Mouse (Mus musculus): ENCODE data around the gene Golgb1. TPM values are rescaled to one million over a fixed set of nuclear protein-coding genes. Genes with fewer than 3 reads are reported as not detected.

Golgb1 gene
- polyA plus RNA-seq, 1 experiment from 2014 or later, result 97.0 TPM

- no peak overlapping the region for H3K4me3 ChIP-seq (ENCODE audit: low read length)
- H3K9me3 ChIP-seq (ENCODE audit: low read length), result no peaks in the 10 kb centered on the region
- no peak overlapping the region for H3K4me2 ChIP-seq (replicated peaks; ENCODE audit: low read depth, low read length)
- no peak overlapping the region for H3K27ac ChIP-seq (ENCODE audit: low read length)
- peaks cover 1% of the 10 kb centered on the region for H3K36me3 ChIP-seq (ENCODE audit: insufficient read depth, low read length)
- H3K27me3 ChIP-seq (ENCODE audit: insufficient read depth, low read length), result no peaks in the 10 kb centered on the region
- WGBS, result 79% methylated on average over 5 of the region's 5 CpGs
- ATAC-seq (ENCODE audit: low FRiP score, low TSS enrichment), result no peak
- H3K9ac ChIP-seq (replicated peaks; ENCODE audit: low read length), result no peak overlapping the region
- H3K4me1 ChIP-seq (ENCODE audit: insufficient read depth, low read length), result peaks cover 13% of the 10 kb centered on the region
Observed at GRCm38 (mm10) chr16:36877316-36877715, 2.4 kb downstream of the Golgb1 start.

- H3K4me2 ChIP-seq (replicated peaks; ENCODE audit: low read depth, low read length), result no peak overlapping the region
- H3K4me1 ChIP-seq (ENCODE audit: insufficient read depth, low read length), result no peaks in the 10 kb centered on the region
- H3K9ac ChIP-seq (replicated peaks; ENCODE audit: low read length), result no peak overlapping the region
- no peak overlapping the region for H3K4me3 ChIP-seq (ENCODE audit: low read length)
- no peak for ATAC-seq (ENCODE audit: low FRiP score, low TSS enrichment)
- H3K9me3 ChIP-seq (ENCODE audit: low read length), result no peaks in the 10 kb centered on the region
- WGBS, result 75% methylated on average over 5 of the region's 5 CpGs
- no peak overlapping the region for H3K27ac ChIP-seq (ENCODE audit: low read length)
- H3K36me3 ChIP-seq (ENCODE audit: insufficient read depth, low read length), result peaks cover 14% of the 10 kb centered on the region
- H3K27me3 ChIP-seq (ENCODE audit: insufficient read depth, low read length), result no peaks in the 10 kb centered on the region
Observed at GRCm38 (mm10) chr16:36882737-36883343, 7.9 kb downstream of the Golgb1 start.

- Histone ChIP-seq H3K27ac (ENCODE audit: low read length) (no peak overlapping the region), H3K4me2 (replicated peaks; ENCODE audit: low read depth, low read length) (no peak overlapping the region), H3K36me3 (ENCODE audit: insufficient read depth, low read length) (peaks cover 28% of the 10 kb centered on the region), H3K4me1 (ENCODE audit: insufficient read depth, low read length) (no peaks in the 10 kb centered on the region), H3K4me3 (ENCODE audit: low read length) (no peak overlapping the region), H3K9ac (replicated peaks; ENCODE audit: low read length) (no peak overlapping the region), H3K27me3 (ENCODE audit: insufficient read depth, low read length) (no peaks in the 10 kb centered on the region), H3K9me3 (ENCODE audit: low read length) (no peaks in the 10 kb centered on the region)
- 85% methylated on average over 4 of the region's 4 CpGs for WGBS
- ATAC-seq (ENCODE audit: low FRiP score, low TSS enrichment), result no peak
Observed at GRCm38 (mm10) chr16:36884881-36885280, 9.9 kb downstream of the Golgb1 start.

- peaks cover 29% of the 10 kb centered on the region for H3K36me3 ChIP-seq (ENCODE audit: insufficient read depth, low read length)
- H3K27ac ChIP-seq (ENCODE audit: low read length), result no peak overlapping the region
- H3K27me3 ChIP-seq (ENCODE audit: insufficient read depth, low read length), result no peaks in the 10 kb centered on the region
- no peak overlapping the region for H3K9ac ChIP-seq (replicated peaks; ENCODE audit: low read length)
- ATAC-seq (ENCODE audit: low FRiP score, low TSS enrichment), result no peak
- H3K4me2 ChIP-seq (replicated peaks; ENCODE audit: low read depth, low read length), result no peak overlapping the region
- no peaks in the 10 kb centered on the region for H3K9me3 ChIP-seq (ENCODE audit: low read length)
- 91% methylated on average over 11 of the region's 11 CpGs for WGBS
- no peak overlapping the region for H3K4me3 ChIP-seq (ENCODE audit: low read length)
- no peaks in the 10 kb centered on the region for H3K4me1 ChIP-seq (ENCODE audit: insufficient read depth, low read length)
Observed at GRCm38 (mm10) chr16:36885912-36886311, 11.0 kb downstream of the Golgb1 start.

GRCm38 (mm10) chr16:36887546-36887945, 12.6 kb downstream of the Golgb1 start:
- Histone ChIP-seq H3K9me3 (ENCODE audit: low read length) (no peaks in the 10 kb centered on the region), H3K9ac (replicated peaks; ENCODE audit: low read length) (no peak overlapping the region), H3K36me3 (ENCODE audit: insufficient read depth, low read length) (peaks cover 38% of the 10 kb centered on the region), H3K4me3 (ENCODE audit: low read length) (no peak overlapping the region), H3K27me3 (ENCODE audit: insufficient read depth, low read length) (no peaks in the 10 kb centered on the region), H3K27ac (ENCODE audit: low read length) (no peak overlapping the region), H3K4me2 (replicated peaks; ENCODE audit: low read depth, low read length) (no peak overlapping the region), H3K4me1 (ENCODE audit: insufficient read depth, low read length) (no peaks in the 10 kb centered on the region)
- WGBS, result 84% methylated on average over 5 of the region's 5 CpGs
- ATAC-seq (ENCODE audit: low FRiP score, low TSS enrichment), result no peak

- 94% methylated on average over 3 of the region's 3 CpGs for WGBS
- no peak for ATAC-seq (ENCODE audit: low FRiP score, low TSS enrichment)
- peaks cover 59% of the 10 kb centered on the region for H3K36me3 ChIP-seq (ENCODE audit: insufficient read depth, low read length)
Observed at GRCm38 (mm10) chr16:36890559-36890958, 15.6 kb downstream of the Golgb1 start.

GRCm38 (mm10) chr16:36891415-36891814, 16.5 kb downstream of the Golgb1 start:
- Histone ChIP-seq H3K9ac (replicated peaks; ENCODE audit: low read length) (no peak overlapping the region), H3K4me1 (ENCODE audit: insufficient read depth, low read length) (no peaks in the 10 kb centered on the region), H3K4me2 (replicated peaks; ENCODE audit: low read depth, low read length) (no peak overlapping the region), H3K4me3 (ENCODE audit: low read length) (no peak overlapping the region), H3K27ac (ENCODE audit: low read length) (no peak overlapping the region), H3K27me3 (ENCODE audit: insufficient read depth, low read length) (no peaks in the 10 kb centered on the region), H3K9me3 (ENCODE audit: low read length) (no peaks in the 10 kb centered on the region), H3K36me3 (ENCODE audit: insufficient read depth, low read length) (peaks cover 58% of the 10 kb centered on the region)
- ATAC-seq (ENCODE audit: low FRiP score, low TSS enrichment), result no peak
- 93% methylated on average over 4 of the region's 4 CpGs for WGBS

More at GRCm38 (mm10) chr16:36890559-36890958, 15.6 kb downstream of the Golgb1 start:
- no peaks in the 10 kb centered on the region for H3K4me1 ChIP-seq (ENCODE audit: insufficient read depth, low read length)
- no peaks in the 10 kb centered on the region for H3K27me3 ChIP-seq (ENCODE audit: insufficient read depth, low read length)
- no peak overlapping the region for H3K4me2 ChIP-seq (replicated peaks; ENCODE audit: low read depth, low read length)
- H3K9me3 ChIP-seq (ENCODE audit: low read length), result no peaks in the 10 kb centered on the region
- no peak overlapping the region for H3K4me3 ChIP-seq (ENCODE audit: low read length)
- no peak overlapping the region for H3K9ac ChIP-seq (replicated peaks; ENCODE audit: low read length)
- H3K27ac ChIP-seq (ENCODE audit: low read length), result no peak overlapping the region

- no peak for ATAC-seq (ENCODE audit: low FRiP score, low TSS enrichment)
- Histone ChIP-seq H3K9me3 (ENCODE audit: low read length) (no peaks in the 10 kb centered on the region), H3K36me3 (ENCODE audit: insufficient read depth, low read length) (peaks cover 55% of the 10 kb centered on the region), H3K4me2 (replicated peaks; ENCODE audit: low read depth, low read length) (no peak overlapping the region), H3K27me3 (ENCODE audit: insufficient read depth, low read length) (no peaks in the 10 kb centered on the region), H3K4me3 (ENCODE audit: low read length) (no peak overlapping the region), H3K4me1 (ENCODE audit: insufficient read depth, low read length) (no peaks in the 10 kb centered on the region), H3K9ac (replicated peaks; ENCODE audit: low read length) (no peak overlapping the region), H3K27ac (ENCODE audit: low read length) (no peak overlapping the region)
- 85% methylated on average over 10 of the region's 10 CpGs for WGBS
Observed at GRCm38 (mm10) chr16:36893317-36893716, 18.4 kb downstream of the Golgb1 start.

GRCm38 (mm10) chr16:36896712-36897111, 21.8 kb downstream of the Golgb1 start:
- Histone ChIP-seq H3K9ac (replicated peaks; ENCODE audit: low read length) (no peak overlapping the region), H3K4me1 (ENCODE audit: insufficient read depth, low read length) (no peaks in the 10 kb centered on the region), H3K9me3 (ENCODE audit: low read length) (no peaks in the 10 kb centered on the region), H3K4me2 (replicated peaks; ENCODE audit: low read depth, low read length) (no peak overlapping the region), H3K4me3 (ENCODE audit: low read length) (no peak overlapping the region), H3K27me3 (ENCODE audit: insufficient read depth, low read length) (no peaks in the 10 kb centered on the region), H3K27ac (ENCODE audit: low read length) (no peak overlapping the region), H3K36me3 (ENCODE audit: insufficient read depth, low read length) (peaks cover 65% of the 10 kb centered on the region)
- no peak for ATAC-seq (ENCODE audit: low FRiP score, low TSS enrichment)
- 95% methylated on average over 6 of the region's 6 CpGs for WGBS

GRCm38 (mm10) chr16:36903156-36903555, 28.2 kb downstream of the Golgb1 start:
- H3K36me3 ChIP-seq (ENCODE audit: insufficient read depth, low read length), result peaks cover 53% of the 10 kb centered on the region
- no peak for ATAC-seq (ENCODE audit: low FRiP score, low TSS enrichment)
- no peak overlapping the region for H3K4me3 ChIP-seq (ENCODE audit: low read length)
- H3K9ac ChIP-seq (replicated peaks; ENCODE audit: low read length), result no peak overlapping the region
- no peak overlapping the region for H3K27ac ChIP-seq (ENCODE audit: low read length)
- H3K9me3 ChIP-seq (ENCODE audit: low read length), result no peaks in the 10 kb centered on the region
- no peaks in the 10 kb centered on the region for H3K4me1 ChIP-seq (ENCODE audit: insufficient read depth, low read length)
- WGBS, result 85% methylated on average over 5 of the region's 5 CpGs
- no peaks in the 10 kb centered on the region for H3K27me3 ChIP-seq (ENCODE audit: insufficient read depth, low read length)
- no peak overlapping the region for H3K4me2 ChIP-seq (replicated peaks; ENCODE audit: low read depth, low read length)
